Mouse (Mus musculus): Measurements from ENCODE around the gene Dennd4b.
"Not testable (repeated sequence)": the region's sequence is repeated elsewhere in the genome, so short reads cannot be mapped to it uniquely, and the experiment has no call there.

The Dennd4b gene

GRCm38 (mm10) chr3:90280708-90281107 is 15.7 kb downstream of the Dennd4b start:
- no peak for DNase-seq

GRCm38 (mm10) chr3:90284150-90284549 is 19.2 kb downstream of the Dennd4b start:
- no peak for DNase-seq

DNA sequence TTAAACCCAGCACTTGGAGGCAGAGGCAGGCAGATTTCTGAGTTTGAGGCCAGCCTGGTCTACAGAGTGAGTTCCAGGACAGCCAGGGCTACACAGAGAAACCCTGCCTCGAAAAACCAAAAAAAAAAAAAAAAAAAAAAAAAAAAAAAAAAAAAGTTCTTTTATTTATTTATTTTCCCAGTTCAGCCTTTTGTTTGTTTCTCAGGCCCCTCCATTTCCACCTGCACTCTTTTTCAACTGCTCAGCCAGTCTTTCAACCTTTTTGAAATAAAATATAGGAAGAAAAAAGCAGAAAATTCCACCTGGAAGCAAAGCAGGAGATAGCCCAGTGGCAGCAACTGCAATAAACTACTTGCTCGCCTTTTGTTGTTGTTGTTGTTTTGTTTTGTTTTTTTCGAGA is 24.4 kb downstream of the Dennd4b start:
- DNase-seq, result not testable (repeated sequence)

GRCm38 (mm10) chr3:90290602-90291001 is 25.6 kb downstream of the Dennd4b start:
- DNase-seq, result no peak

DNA sequence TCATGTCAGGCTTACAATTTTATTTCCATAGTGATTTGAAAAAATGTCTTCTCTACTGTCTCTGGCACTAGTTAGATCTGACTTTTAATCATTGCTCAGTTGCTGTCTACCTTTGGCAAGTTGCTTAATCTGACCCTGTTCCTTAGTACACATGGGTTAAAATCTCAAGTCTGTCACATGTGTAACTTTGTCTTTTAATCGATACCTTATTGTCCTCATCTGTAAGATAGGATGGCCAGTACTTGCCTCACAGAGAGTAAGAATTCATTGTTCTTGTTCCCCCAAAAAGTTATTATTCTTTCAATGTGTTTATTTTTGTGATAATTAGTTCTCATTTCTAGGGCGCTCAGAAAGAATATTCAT is 27.0 kb downstream of the Dennd4b start:
- DNase-seq, result no peak

DNA sequence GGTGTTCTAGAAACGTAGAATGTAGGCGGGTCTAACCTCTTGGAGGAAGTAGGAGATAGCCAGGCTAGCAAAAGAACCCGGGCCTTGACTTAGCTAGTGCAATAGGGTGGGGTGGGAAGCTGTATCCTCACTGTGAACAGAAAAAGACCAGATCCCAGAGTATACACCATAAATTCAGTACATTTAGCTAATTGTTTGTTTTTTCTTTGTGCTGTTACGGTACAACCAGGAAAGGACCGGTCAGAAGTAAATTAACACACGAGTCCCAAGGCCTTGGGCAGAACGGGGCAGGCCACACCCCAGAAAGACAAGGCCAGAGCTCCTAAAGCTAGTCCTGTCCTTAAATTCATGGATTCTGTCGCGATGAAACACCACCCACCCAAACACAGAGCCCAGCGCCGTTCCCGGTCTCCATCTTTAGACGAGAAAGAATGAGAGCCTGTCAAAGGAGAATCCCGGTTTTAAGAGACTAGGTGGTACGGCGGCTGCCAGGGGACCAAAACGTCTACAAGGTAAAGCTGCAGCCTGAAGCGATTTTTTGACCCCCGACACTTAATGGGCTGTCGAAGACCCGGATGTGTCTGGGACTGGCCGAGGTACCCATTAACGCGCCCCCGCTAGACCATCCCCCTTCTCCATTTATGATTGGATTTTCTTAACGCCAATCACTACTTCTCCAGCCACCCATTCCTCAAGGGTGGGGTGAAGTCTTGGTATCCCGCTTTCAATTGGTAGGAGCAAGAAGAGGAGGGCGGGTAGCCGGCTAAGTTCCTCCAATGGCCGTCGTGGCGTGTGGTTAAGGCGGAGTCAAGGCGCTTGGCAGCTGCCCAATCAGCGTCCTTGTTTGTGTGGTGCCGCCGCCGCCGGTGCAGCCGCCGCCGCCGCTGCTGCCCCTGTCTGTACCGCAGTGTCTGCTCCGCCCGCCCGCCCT is 27.6 kb downstream of the Dennd4b start, which contains the start of gene Gatad2b:
Gene Gatad2b, plus strand, starts transcription at position 834 of the 931 bp plus-strand sequence.
- DNase-seq, result peak; percentile 98 to 99

DNA sequence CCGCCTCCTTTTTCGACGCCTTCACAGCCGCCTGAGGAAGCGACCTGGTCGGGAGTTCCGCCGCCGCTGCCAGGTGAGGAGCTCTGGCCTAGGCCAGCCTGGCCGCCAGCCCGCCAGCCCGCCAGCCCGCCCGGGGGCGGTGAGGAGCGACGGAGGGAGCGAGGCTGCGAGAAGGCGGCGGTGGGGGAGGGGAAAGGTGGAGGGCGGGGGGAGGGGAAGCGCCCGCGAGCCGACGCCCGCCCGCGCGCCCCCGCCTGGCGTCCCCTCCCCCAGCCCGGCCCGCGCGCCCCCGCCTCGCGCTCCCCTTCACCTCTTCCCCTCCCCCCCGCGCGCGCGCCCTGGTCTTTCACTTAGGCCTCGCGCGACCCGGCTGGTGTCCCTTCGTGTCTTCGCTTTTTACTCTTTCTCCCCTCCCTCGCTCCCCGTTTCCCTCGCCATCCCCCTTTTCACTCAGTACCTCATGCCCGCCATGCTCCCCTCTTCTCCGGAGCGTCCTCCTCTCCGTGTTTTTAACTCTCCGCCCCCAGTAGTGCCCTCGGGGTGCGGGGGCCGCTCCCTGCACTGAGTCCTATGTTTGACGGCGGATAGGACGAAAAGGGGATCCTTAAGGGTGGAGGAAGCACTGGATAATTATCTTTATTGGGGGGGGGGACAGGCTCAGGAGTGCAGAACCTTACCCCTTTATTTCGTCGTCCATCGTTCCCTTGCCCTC is 28.5 kb downstream of the Dennd4b start:
- peak; percentile 85 to 91 for DNase-seq

DNA sequence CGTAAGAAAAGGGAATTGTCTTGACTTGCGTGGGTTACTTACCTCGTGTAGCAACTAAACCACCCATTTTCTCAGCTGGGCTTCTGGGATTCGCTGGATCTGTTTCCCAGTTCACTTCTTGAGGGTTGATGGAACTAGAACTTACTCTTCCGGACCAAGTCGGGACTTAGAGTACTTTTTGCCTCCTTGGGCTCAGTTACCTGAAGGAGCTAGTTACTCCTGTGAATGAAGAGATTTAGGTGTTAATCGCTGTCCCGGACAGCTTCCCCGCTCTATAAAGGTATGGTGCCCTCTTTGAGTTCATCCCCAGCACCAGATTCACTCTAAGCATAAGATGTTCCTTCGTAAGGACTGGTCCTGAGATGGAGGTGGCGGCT is 29.1 kb downstream of the Dennd4b start:
- peak; percentile 11 to 14 for DNase-seq

DNA sequence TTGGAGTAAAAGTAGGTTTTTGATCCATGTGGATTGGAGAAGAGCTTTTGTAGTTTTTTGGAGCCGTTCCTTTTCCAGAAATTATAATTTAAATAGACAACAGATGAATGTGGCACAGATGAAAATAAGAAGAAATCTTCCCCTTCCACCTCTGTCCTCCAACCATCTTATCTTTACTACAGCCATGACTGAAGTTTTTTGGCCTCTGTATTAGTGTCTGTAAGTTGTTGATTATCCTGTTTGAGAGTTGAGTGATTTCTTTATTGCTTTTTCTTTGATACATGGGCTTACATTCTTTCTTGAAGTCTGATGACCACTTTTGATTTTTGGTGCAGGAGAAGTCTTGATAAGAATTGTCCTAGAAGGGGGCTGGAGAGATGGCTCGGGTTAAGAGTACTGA is 29.7 kb downstream of the Dennd4b start:
- DNase-seq, result no peak

DNA sequence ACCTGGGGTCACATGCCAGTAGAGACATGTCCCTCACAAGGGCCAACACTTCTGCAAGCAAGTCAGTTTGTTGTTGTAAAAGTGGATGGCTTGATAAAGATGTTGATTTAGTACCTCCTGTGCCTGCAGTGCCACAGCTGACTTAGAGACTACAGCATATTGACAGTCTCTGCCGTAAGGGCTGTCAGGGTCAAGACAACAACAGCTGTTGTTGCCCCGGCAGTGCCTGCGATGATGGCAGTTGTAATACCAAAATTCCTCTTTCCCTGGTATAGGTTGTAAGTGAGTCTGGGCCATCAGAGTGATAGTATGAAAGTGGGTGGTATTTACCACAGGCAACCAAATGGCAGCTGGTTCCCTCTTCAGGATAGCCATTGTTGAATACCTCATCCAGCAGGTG is 40.8 kb downstream of the Dennd4b start:
- DNase-seq, result no peak

- DNase-seq, result no peak
Measured at GRCm38 (mm10) chr3:90309589-90309988, 44.6 kb downstream of the Dennd4b start.

GRCm38 (mm10) chr3:90313367-90313766 is 48.4 kb downstream of the Dennd4b start:
- no peak for DNase-seq

DNA sequence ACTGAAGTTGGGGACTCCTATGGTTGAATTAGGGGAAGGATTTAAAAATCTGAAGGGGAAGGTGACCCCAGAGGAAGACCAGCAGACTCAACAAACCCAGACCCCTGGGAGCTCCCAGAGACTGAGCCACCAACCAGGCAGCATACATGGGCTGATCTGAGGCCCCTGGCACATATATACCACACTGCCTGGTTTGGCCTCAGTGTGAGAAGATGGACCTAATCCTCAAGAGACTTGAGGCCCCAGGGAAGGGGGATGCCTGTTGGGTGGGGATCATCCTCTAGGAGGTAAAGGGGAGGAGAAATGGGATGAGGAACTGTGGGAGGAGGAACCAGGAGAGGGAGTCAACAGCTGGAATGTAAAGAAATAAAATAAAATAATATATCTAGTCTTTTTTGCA is 49.3 kb downstream of the Dennd4b start:
- DNase-seq, result no peak

- DNase-seq, result peak; percentile 10 to 11
Measured at GRCm38 (mm10) chr3:90322289-90322688, 57.3 kb downstream of the Dennd4b start.

GRCm38 (mm10) chr3:90323119-90323518 is 58.1 kb downstream of the Dennd4b start:
- peak; percentile 84 to 88 for DNase-seq

Measured in kidney, postnatal 4 days (tissue).